Mouse (Mus musculus): Measurements from ENCODE around the gene Naxd.
A peak's percentile ranks its signal among the peaks of the same experiment; 100 is the strongest.

Gene Naxd

DNA sequence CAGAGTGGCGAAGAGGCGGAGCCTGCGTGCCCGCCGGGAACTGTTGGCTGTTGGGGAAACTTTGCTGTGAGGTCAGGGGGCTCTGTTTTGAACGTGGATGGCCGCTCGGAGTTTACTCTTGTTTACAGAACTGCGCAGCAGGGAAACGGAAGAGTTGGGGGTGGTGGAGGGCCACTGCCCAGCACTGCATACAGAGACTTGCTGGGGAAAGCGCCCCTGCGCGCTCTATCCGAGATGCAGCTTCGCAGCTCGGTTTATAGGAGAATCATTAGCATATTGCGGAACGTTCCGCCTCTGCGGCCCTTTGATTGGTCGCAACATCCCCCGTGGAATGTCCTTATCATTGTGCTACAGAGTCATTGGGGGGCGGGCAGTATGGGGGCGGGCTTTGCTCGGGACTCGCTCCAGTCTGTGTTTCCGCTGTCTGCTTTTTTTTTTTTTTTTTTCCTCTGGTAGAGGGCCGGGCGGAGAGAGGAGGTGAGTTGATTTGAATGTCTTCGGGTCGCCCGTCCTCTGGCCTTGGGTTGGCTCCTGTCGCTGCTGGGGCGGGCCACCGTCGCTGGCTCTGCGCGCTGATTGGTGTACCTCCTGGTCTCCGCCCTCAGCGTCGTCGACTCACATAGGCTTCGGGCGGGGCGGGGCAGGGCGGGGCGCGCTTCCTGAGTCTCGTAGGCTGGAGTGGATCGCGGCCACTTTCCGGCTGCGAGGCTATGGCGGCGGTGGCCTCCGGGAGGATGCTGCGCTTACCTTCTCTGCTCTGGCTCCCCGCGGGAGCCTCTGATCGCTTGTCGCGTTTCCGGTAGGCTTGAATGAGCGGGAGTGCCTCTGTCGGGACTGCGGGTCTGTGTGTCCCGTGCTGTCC, 60.7 kb downstream of the Naxd start:
- DNase-seq: peak; percentile 97

DNA sequence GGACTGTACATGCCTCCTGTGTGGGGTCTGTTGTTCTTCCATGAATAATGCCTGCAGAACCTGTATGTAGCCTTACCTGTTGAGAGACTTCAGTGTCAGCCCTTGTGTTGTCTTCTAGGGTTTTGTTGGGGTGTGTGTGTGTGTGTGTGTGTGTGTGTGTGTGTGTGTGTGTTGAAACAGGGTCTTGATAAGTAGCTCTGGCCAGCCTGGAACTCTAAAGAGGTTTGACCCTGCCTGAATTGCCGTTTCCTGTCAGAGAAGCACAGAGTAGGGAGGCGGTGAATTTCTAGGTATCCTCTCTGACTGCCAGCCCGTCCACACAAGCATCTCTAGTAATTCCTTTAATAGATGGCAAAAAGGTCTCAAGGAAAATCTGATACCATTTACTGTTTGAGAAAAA, 62.2 kb downstream of the Naxd start:
- no peak for DNase-seq

DNA sequence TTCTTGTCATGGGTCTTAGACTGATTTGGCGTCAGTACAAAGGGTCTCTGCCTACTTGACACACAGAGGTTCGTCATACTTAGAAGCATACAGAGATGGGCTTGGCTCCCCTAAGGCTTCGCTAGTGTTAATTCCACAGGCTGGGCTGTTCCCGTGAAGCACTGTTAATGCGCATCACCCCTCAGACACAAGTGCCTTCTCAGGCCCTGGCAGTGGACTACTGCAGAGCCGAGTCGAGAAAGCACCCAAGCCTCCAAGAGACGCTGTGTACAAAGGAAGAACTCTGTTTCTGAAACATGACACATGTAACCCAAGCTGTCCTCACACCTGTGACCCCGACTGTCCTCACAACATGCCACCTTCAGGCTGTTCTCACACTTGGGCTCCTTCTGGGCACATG, 62.9 kb downstream of the Naxd start:
- no peak for DNase-seq

GRCm38 (mm10) chr8:11564236-11564635, 66.9 kb downstream of the Naxd start:
- DNase-seq: no peak
